Mouse (Mus musculus) layer of hippocampus, adult 6 months (tissue): ENCODE results near the gene Casc4. TPM values are rescaled to one million over a fixed set of nuclear protein-coding genes. Genes with fewer than 3 reads are reported as not detected.

ENCODE experiments used
- long read RNA-seq, 2 experiments: library from polyadenylated mRNA; unstranded; transcript quantifications; one replicate each; pipeline ENCODE4 v2.0.0; 2019 to 2020
- polyA plus RNA-seq: library from polyadenylated mRNA; unstranded; fragments of <200 nt; fragmentation: Nextera tagmentation; gene quantifications from 2 replicates; pipeline ENCODE4 v1.2.3, GENCODE M21; 2021

Casc4 gene
- polyA plus RNA-seq = 28.1 and 30.4 TPM in 2 replicates
- long read RNA-seq, experiment 1, full-length matches to known transcripts = 8 of 34 reads
- long read RNA-seq, experiment 1, partial matches to known transcripts = 25 of 34 reads
- long read RNA-seq, experiment 1, other reads (novel, unspliced or antisense) = 1 of 34 reads
- long read RNA-seq, experiment 2, full-length matches to known transcripts = 18 of 34 reads
- long read RNA-seq, experiment 2, partial matches to known transcripts = 9 of 34 reads
- long read RNA-seq, experiment 2, other reads (novel, unspliced or antisense) = 7 of 34 reads

GRCm38 (mm10) chr2:121866632-121867050 lies at the start of gene Casc4:
Gene Casc4, plus strand, starts transcription at chr2:121866970.

GRCm38 (mm10) chr2:121955765-121956223 lies 89.0 kb downstream of the Casc4 start, which contains the start of the genes Ctdspl2 and Mageb3:
Gene Ctdspl2, plus strand, starts transcription at chr2:121956001.
Gene Mageb3, minus strand, starts transcription at chr2:121956092.

Other genes with a start within 250 kb of the Casc4 start
- 4.0 and 5.0 TPM in 2 replicates for gene Frmd5, start 59.9 kb upstream of the Casc4 start, polyA plus RNA-seq
- gene Ctdspl2, start 89.0 kb downstream of the Casc4 start, polyA plus RNA-seq = 15.5 and 21.4 TPM in 2 replicates
- not detected in 2 replicates for gene Mageb3, start 89.1 kb downstream of the Casc4 start, polyA plus RNA-seq
- gene Eif3j1, start 161.6 kb downstream of the Casc4 start, polyA plus RNA-seq = 23.1 and 26.8 TPM in 2 replicates